Mouse (Mus musculus): ENCODE results near the gene Tbc1d16. TPM values are rescaled to one million over a fixed set of nuclear protein-coding genes. Genes with fewer than 3 reads are reported as not detected.
A peak's percentile ranks its signal among the peaks of the same experiment; 100 is the strongest.
"Not testable (repeated sequence)": the region's sequence is repeated elsewhere in the genome, so short reads cannot be mapped to it uniquely, and the experiment has no call there.

The Tbc1d16 gene
- polyA plus RNA-seq (2011; ENCODE audit: insufficient read depth, insufficient read length, low replicate concordance, missing spikeins) = 0.74 and 1.2 TPM in 2 replicates

DNA sequence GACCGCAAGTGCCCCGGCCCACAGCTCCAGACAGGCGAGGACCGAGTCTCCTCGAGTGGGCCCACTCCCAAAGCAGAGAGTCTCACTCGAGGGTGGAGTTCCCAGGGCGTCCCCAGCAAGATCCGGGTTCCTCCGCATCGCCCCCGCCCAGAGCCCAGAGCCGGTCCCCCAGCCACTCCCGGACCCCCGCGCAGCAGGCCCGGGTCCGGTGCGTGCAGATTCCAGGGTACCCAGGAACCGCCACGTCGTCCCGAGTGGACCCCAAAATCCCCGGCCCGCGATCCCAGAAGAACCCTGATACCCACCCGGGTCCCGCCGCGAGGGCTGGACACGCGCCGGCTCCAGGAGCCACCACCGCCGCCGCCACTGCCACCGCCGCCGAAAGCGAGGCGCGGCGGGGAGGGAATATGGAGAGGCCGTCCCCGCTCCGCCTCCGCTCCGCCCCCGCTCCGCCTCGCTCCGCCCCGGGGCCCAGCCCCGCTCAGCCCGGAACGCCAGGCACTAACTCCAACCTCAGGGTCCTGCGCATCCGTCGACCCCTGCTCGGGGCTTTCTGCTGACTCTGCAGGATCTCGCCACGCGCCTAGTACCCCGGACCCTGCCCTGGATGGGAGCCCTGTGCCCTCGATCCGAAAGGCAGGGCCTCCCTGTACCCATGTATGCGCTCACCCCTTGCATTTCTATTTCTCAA, at the start of gene Tbc1d16, which contains the start of gene Ccdc40:
Gene Tbc1d16 (minus strand): TSS at position 409 of the 691 bp plus-strand sequence.
Gene Ccdc40 (plus strand): TSS at position 482 of the 691 bp plus-strand sequence.
- H3K27ac ChIP-seq (ENCODE audit: control insufficient read depth, insufficient read depth, low read depth, low read length, poor library complexity) = no peak within 1 kb of the TSS
- no peaks in the 10 kb centered on the region for H3K4me1 ChIP-seq (ENCODE audit: control insufficient read depth, insufficient read depth, low read length)
- TF ChIP-seq CTCF (IDR thresholded peaks at IDR 0.05; ENCODE audit: control insufficient read depth, insufficient read depth, low read length) = no peak
- TF ChIP-seq POLR2A (IDR thresholded peaks at IDR 0.05; ENCODE audit: borderline replicate concordance, control insufficient read depth, low read depth, low read length) = no peak
- 1% methylated on average over 63 of the region's 66 CpGs for WGBS
- H3K4me3 ChIP-seq (replicated peaks; ENCODE audit: control insufficient read depth, low read depth, low read length) = peak within 1 kb of the TSS; percentile 14

GRCm38 (mm10) chr11:119273186-119273930, 45.1 kb upstream of the Tbc1d16 start:
- H3K27ac ChIP-seq (ENCODE audit: control insufficient read depth, insufficient read depth, low read depth, low read length, poor library complexity) = no peak overlapping the region
- 85% methylated on average over 8 of the region's 8 CpGs for WGBS
- H3K4me1 ChIP-seq (ENCODE audit: control insufficient read depth, insufficient read depth, low read length) = no peaks in the 10 kb centered on the region
- TF ChIP-seq POLR2A (IDR thresholded peaks at IDR 0.05; ENCODE audit: borderline replicate concordance, control insufficient read depth, low read depth, low read length) (no peak), CTCF (IDR thresholded peaks at IDR 0.05; ENCODE audit: control insufficient read depth, insufficient read depth, low read length) (peak; percentile 38; the same call in 1 of the 2 replicates)
- H3K4me3 ChIP-seq (replicated peaks; ENCODE audit: control insufficient read depth, low read depth, low read length) = no peak overlapping the region

- TF ChIP-seq CTCF (IDR thresholded peaks at IDR 0.05; ENCODE audit: control insufficient read depth, insufficient read depth, low read length) = 0 out of 2 replicates have a peak, but pooled peaks have one; percentile 3
- H3K4me1 ChIP-seq (ENCODE audit: control insufficient read depth, insufficient read depth, low read length); H3K27ac ChIP-seq (ENCODE audit: control insufficient read depth, insufficient read depth, low read depth, low read length, poor library complexity); H3K4me3 ChIP-seq (replicated peaks; ENCODE audit: control insufficient read depth, low read depth, low read length): not testable (repeated sequence)
- WGBS = 57% methylated on average over 3 of the region's 3 CpGs
Observed at GRCm38 (mm10) chr11:119272492-119272891, 44.2 kb upstream of the Tbc1d16 start.

DNA sequence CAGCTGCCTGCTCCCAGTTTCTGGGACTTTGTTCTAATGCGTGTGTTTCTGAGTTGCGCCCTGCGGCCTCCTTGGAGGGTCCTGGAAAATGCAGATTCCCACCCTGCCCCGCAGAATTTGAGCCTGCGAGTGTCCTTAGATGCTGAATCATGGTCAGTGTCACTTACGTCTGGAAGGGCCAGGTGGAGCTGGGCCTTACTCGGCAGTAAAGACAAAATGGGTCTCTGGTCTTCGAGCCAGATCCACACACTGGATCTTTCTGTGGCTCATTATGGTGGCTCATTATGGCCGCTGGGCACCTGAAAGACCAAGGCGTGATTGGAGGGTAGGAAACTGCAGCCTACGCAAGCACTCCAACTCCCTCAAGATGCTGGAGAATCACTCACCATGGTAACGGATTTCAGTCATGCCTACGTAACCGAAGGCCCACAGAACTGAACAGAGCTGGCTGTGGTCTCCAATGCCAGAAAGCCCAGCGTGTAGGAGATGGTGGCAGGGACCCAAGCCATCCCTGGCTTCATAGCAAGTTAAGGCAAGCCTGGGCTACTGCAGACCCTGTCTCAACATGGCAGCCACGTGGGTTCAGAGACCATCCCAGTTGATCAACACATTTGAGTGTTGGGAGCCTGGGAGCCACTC, 40.4 kb upstream of the Tbc1d16 start:
- Histone ChIP-seq H3K4me1 (ENCODE audit: control insufficient read depth, insufficient read depth, low read length) (peaks cover 2% of the 10 kb centered on the region; the same call in 1 of the 2 replicates), H3K27ac (ENCODE audit: control insufficient read depth, insufficient read depth, low read depth, low read length, poor library complexity) (no peak overlapping the region), H3K4me3 (replicated peaks; ENCODE audit: control insufficient read depth, low read depth, low read length) (no peak overlapping the region)
- TF ChIP-seq POLR2A (IDR thresholded peaks at IDR 0.05; ENCODE audit: borderline replicate concordance, control insufficient read depth, low read depth, low read length) (no peak), CTCF (IDR thresholded peaks at IDR 0.05; ENCODE audit: control insufficient read depth, insufficient read depth, low read length) (no peak)
- WGBS = 73% methylated on average over 16 of the region's 16 CpGs

DNA sequence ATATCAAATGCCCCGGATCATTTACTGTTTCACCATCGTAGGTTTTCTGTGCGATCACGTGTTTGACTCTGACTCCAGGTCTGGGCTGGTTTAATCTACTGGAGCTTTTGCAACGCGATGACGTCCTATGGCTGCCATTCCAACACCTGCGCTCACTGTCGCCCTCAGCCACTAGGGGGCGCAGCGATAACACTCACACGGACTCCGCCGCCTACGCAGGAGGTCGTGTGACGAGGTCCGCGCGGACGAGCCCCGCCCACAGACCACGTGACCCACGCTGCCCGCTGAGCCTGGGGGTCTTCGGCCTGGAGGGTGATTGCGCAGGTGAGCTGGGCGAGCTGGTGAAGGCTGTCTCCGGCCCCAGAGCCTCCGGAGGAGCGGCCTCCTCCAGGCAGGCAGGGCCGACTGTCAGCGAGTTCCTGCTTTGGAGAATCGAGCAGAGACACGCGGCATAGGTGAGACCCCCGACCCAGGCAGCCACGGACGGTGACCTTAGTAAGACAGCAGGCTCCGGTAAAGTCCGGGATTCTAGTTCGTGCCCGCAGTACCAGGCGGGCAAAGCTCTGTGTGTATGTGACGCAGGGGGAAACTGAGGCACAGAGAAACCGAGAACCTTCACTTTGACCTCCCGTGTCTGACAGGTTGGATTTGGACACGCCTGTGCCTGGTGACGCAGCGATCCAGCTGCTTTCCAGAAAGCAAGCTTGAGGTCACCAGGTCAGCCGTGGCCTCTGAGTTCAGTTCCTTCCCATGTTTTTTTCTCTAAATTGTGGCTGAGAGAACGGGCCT, 39.7 kb upstream of the Tbc1d16 start, which contains the start of gene Gaa:
Gene Gaa (plus strand): TSS at position 120 of the 789 bp plus-strand sequence.
- peak within 1 kb of the TSS; percentile 95 for H3K4me3 ChIP-seq (replicated peaks; ENCODE audit: control insufficient read depth, low read depth, low read length)
- 2% methylated on average over 52 of the region's 52 CpGs for WGBS
- H3K27ac ChIP-seq (ENCODE audit: control insufficient read depth, insufficient read depth, low read depth, low read length, poor library complexity) = peak within 1 kb of the TSS; percentile 46; the same call in 1 of the 2 replicates
- H3K4me1 ChIP-seq (ENCODE audit: control insufficient read depth, insufficient read depth, low read length) = peaks cover 2% of the 10 kb centered on the region; the same call in 1 of the 2 replicates
- TF ChIP-seq CTCF (IDR thresholded peaks at IDR 0.05; ENCODE audit: control insufficient read depth, insufficient read depth, low read length) (peak; percentile 100), POLR2A (IDR thresholded peaks at IDR 0.05; ENCODE audit: borderline replicate concordance, control insufficient read depth, low read depth, low read length) (peak; percentile 57; the same call in 1 of the 2 replicates)

- TF ChIP-seq POLR2A (IDR thresholded peaks at IDR 0.05; ENCODE audit: borderline replicate concordance, control insufficient read depth, low read depth, low read length) (no peak), CTCF (IDR thresholded peaks at IDR 0.05; ENCODE audit: control insufficient read depth, insufficient read depth, low read length) (no peak)
- 57% methylated on average over 6 of the region's 6 CpGs for WGBS
- no peak overlapping the region for H3K4me3 ChIP-seq (replicated peaks; ENCODE audit: control insufficient read depth, low read depth, low read length)
- peaks cover 2% of the 10 kb centered on the region; the same call in 1 of the 2 replicates for H3K4me1 ChIP-seq (ENCODE audit: control insufficient read depth, insufficient read depth, low read length)
- H3K27ac ChIP-seq (ENCODE audit: control insufficient read depth, insufficient read depth, low read depth, low read length, poor library complexity) = no peak overlapping the region
Observed at GRCm38 (mm10) chr11:119267241-119267674, 39.0 kb upstream of the Tbc1d16 start.

DNA sequence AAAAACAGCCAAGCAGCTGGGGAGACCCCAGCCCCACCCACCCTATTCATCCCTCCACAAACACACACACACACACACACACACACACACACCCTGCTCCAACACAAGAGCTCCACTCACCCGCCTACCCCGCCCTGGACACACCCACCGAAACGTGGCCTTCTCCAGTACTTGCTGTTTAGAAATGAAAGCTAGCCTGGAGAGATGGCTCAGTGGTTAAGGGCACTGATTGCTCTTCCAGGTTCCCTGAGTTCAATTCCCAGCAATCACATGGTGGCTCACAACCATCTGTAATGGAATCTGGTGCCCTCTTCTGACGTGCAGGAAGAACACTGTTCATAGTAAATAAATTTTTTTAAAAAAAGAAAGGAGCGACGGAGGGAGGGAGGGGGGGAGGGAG, 37.5 kb upstream of the Tbc1d16 start:
- no peak overlapping the region for H3K27ac ChIP-seq (ENCODE audit: control insufficient read depth, insufficient read depth, low read depth, low read length, poor library complexity)
- WGBS = 71% methylated on average over 7 of the region's 7 CpGs
- peaks cover 2% of the 10 kb centered on the region; the same call in 1 of the 2 replicates for H3K4me1 ChIP-seq (ENCODE audit: control insufficient read depth, insufficient read depth, low read length)
- TF ChIP-seq CTCF (IDR thresholded peaks at IDR 0.05; ENCODE audit: control insufficient read depth, insufficient read depth, low read length) (no peak), POLR2A (IDR thresholded peaks at IDR 0.05; ENCODE audit: borderline replicate concordance, control insufficient read depth, low read depth, low read length) (no peak)
- H3K4me3 ChIP-seq (replicated peaks; ENCODE audit: control insufficient read depth, low read depth, low read length) = no peak overlapping the region
